Mouse (Mus musculus) neural tube, embryonic 11.5 days (tissue): ENCODE data around the gene Ccdc157. TPM values are rescaled to one million over a fixed set of nuclear protein-coding genes. Genes with fewer than 3 reads are reported as not detected.
A peak's percentile ranks its signal among the peaks of the same experiment; 100 is the strongest.

ENCODE experiments used
- ATAC-seq: fragments of 200-750 bp; cut with Nextera tagmentation; 2 replicates; pipeline ENCODE4 v1.8.0; 2017; ENCODE audit warnings: moderate number of reproducible peaks, mild to moderate bottlenecking, moderate TSS enrichment, moderate library complexity; ENCODE audit not compliant: insufficient read depth, low FRiP score, low TSS enrichment
- DNase-seq: peaks from one replicate; pipeline ENCODE4 v3.0.0-alpha.2; 2015; ENCODE audit warnings: low spot score
- H3K27ac ChIP-seq: fragments of 300-500 bp; sonication (generic); 2 replicates; pipeline ENCODE4 v1.5.1; 2014; ENCODE audit warnings: low read depth, mild to moderate bottlenecking, low read length
- H3K27me3 ChIP-seq: fragments of 300-500 bp; sonication (generic); 2 replicates; pipeline ENCODE4 v1.6.1; 2014; ENCODE audit warnings: mild to moderate bottlenecking, low read length, mixed read lengths; ENCODE audit not compliant: control insufficient read depth, insufficient read depth
- H3K36me3 ChIP-seq: fragments of 300-500 bp; sonication (generic); 2 replicates; pipeline ENCODE4 v1.6.1; 2014; ENCODE audit warnings: mild to moderate bottlenecking, low read length, moderate library complexity, mixed read lengths; ENCODE audit not compliant: control insufficient read depth, insufficient read depth
- H3K4me1 ChIP-seq: fragments of 300-500 bp; sonication (generic); 2 replicates; pipeline ENCODE4 v1.6.1; 2014; ENCODE audit warnings: low read length, mixed read lengths; ENCODE audit not compliant: control insufficient read depth, insufficient read depth
- H3K4me2 ChIP-seq: fragments of 300-500 bp; sonication (generic); 2 replicates; pipeline ENCODE4 v1.6.1; 2014; ENCODE audit warnings: low read depth, mild to moderate bottlenecking, moderate library complexity
- H3K4me3 ChIP-seq: fragments of 300-500 bp; sonication (generic); 2 replicates; pipeline ENCODE4 v1.5.1; 2014; ENCODE audit warnings: low read depth, low read length
- H3K9ac ChIP-seq: fragments of 300-500 bp; sonication (generic); 2 replicates; pipeline ENCODE4 v1.6.1; 2014; ENCODE audit warnings: mild to moderate bottlenecking, low read length
- H3K9me3 ChIP-seq: fragments of 300-500 bp; sonication (generic); 2 replicates; pipeline ENCODE4 v1.6.1; 2016; ENCODE audit warnings: low read length; ENCODE audit not compliant: control insufficient read depth
- WGBS: fragments of 180-500 bp; shearing (Covaris S2); extraction: QIAGEN DNeasy Blood & Tissue Kit; methylation state at CpG from one replicate; pipeline ENCODE4 v1.1.7; 2014; 5-methylcytosine and 5-hydroxymethylcytosine counted together
- microRNA-seq: library from miRNA; unstranded; fragments of <30 nt; microRNA quantifications from one replicate; pipeline ENCODE4, GENCODE M21; 2016
- polyA plus RNA-seq: library from polyadenylated mRNA; unstranded; fragments of >200 nt; fragmentation: Nextera tagmentation; extraction: Ambion mirVana; gene quantifications from 2 replicates; pipeline ENCODE4 v1.2.1, GENCODE M21; 2014

Gene Ccdc157
- polyA plus RNA-seq, 1 experiment from 2014 or later: 3.3 TPM

DNA sequence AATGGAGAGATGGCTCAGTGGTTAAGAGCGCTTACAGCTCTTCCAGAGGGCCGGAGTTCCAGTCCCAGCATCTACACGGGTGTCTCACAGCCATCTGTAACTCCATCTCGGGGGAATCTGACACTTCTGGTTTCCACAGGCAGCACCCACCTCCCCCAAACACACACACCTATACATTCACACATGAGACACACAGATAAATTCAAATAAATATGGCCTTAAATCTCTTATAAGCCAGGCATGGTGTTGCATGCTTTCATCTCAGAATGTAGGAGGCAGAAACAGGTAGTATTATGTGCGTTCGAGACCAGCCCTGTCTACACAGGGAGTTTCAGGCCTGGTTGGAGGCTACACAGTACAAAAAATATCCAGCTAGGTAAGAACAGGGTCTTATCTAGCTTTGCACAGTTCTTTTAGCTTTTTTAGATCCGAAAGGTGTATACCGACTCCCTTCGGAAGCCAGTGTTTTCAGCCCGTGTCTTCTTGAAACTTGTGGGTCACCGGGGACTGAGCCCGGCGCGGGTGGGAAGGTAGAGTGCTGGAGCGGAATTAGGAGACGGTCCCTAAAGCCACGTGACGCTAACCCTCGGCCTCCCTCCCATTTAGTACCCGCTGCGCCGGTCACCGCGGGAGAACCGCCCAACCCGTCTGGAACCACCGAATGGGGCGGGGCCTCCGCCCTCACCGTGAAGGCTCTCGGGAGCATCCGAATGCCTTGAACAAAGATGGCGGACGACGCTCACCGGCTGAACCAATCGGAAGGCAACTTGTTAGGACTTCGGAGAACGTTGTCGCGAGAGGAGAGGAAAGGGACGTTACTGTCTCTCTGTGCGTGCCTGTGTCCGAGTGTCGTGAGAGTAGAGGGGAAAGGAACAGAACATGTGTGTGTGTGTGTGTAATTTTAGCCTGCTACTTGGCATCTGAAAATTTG, 63.8 kb downstream of the Ccdc157 start:
- Histone ChIP-seq H3K27ac (peak overlapping the region; percentile 81), H3K4me1 (peaks cover 13% of the 10 kb centered on the region), H3K9me3 (no peaks in the 10 kb centered on the region), H3K4me2 (peak overlapping the region; percentile 85), H3K4me3 (peak overlapping the region; percentile 43), H3K9ac (peak overlapping the region; percentile 79), H3K36me3 (peaks cover 2% of the 10 kb centered on the region; the same call in 1 of the 2 replicates), H3K27me3 (no peaks in the 10 kb centered on the region)
- peak; percentile 96 for ATAC-seq
- 5% methylated on average over 45 of the region's 45 CpGs for WGBS
- DNase-seq: peak; percentile 99

DNA sequence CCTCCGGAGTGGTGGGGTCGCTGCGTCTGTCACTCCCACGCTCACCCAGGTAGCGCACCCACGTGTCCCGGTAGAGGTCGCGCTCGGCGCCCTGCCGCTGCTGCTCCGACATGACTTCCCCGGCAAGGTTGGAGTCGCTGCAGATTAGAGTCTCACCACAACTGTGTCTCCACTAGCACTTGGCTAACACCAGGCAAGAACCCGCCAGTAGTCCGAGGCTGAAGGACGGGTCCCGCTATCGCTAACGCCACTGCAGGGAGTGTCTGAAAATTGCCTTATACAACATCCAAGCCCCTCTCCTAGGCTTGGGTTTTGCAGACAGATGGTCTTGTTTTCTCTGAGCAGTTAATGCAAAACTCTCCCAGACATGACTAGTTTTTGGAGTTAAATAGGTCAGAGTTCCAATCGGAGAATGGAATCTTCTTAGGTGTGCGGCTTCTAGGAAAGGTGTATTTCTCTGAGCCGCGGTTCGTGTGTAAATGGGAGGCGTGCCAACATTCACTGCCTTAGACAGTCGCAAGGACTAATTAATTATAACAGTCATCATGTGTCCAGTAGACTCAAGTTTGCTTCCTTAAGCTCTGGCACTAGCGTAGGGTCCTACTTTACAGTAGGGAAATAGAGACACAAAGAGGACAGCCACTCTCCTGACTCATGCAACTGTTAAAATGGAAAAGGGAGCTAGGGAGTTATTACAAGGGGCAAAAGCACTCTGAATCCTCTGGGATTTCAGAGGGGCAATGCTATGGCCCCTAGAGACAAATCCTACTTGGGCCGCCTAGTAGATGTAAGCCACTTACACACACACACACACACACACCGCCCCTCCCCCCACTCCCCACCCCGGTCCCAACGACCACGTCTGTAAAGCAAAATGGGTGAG, 64.7 kb downstream of the Ccdc157 start, which contains the start of gene Mtfp1:
Mtfp1 (minus strand) TSS at position 275 of the 883 bp plus-strand sequence.
- H3K27me3 ChIP-seq: no peaks in the 10 kb centered on the region
- no peak for ATAC-seq

DNA sequence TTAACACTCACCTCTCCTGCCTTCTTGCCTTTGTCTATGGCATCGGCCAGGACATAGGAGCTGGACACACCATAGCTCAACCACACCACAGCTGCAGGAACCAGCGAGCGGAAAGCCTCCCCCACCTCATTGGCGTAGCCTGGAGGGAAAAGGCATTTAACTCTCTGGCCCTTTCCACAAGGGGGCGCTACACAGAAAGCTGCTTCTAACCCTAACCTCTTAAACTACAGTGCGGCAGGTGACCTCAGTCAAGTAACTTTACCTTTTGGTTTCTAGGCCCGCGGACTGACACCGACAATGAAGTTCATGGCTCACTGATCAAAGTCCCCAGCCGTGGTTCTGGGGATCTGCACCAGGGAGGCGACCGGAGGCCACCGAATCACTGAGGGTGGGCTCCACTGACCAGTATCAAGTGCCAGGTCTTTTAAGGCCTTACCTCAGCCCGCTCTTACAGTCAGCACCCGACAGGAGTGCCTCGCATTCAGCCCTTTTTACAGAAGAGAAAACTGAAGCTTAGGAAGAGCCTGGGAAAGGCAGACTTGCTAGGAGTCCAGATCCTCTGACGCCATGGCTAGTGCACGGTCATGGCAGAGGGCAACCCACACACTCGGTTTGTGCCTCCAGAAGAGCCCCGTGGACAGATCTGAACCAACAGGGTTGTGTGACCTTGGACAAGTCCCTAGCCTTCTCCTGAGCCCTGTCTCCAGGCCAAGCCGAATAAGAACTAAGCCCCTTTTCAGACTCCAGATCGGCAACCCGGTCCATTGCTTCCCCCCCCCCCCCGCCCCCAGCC, 65.5 kb downstream of the Ccdc157 start:
- H3K4me2 ChIP-seq: peak overlapping the region; percentile 85
- H3K9ac ChIP-seq: peak overlapping the region; percentile 42
- 10% methylated on average over 23 of the region's 24 CpGs for WGBS
- H3K27ac ChIP-seq: no peak overlapping the region
- peak; percentile 58 for DNase-seq
- H3K4me3 ChIP-seq: peak overlapping the region; percentile 52
- H3K36me3 ChIP-seq: peaks cover 2% of the 10 kb centered on the region; the same call in 1 of the 2 replicates
- H3K4me1 ChIP-seq: peaks cover 13% of the 10 kb centered on the region
- no peak for ATAC-seq
- no peaks in the 10 kb centered on the region for H3K27me3 ChIP-seq
- no peaks in the 10 kb centered on the region for H3K9me3 ChIP-seq

More for the DNA sequence above, 64.7 kb downstream of the Ccdc157 start, which contains the start of gene Mtfp1:
- peak within 1 kb of the TSS; percentile 42 for H3K9ac ChIP-seq
- no peaks in the 10 kb centered on the region for H3K9me3 ChIP-seq
- H3K4me3 ChIP-seq: peak within 1 kb of the TSS; percentile 52
- WGBS: 9% methylated on average over 33 of the region's 34 CpGs
- DNase-seq: peak; percentile 65
- H3K27ac ChIP-seq: peak within 1 kb of the TSS; percentile 51; the same call in 1 of the 2 replicates
- H3K4me1 ChIP-seq: peaks cover 13% of the 10 kb centered on the region
- peaks cover 2% of the 10 kb centered on the region; the same call in 1 of the 2 replicates for H3K36me3 ChIP-seq
- peak within 1 kb of the TSS; percentile 85 for H3K4me2 ChIP-seq

DNA sequence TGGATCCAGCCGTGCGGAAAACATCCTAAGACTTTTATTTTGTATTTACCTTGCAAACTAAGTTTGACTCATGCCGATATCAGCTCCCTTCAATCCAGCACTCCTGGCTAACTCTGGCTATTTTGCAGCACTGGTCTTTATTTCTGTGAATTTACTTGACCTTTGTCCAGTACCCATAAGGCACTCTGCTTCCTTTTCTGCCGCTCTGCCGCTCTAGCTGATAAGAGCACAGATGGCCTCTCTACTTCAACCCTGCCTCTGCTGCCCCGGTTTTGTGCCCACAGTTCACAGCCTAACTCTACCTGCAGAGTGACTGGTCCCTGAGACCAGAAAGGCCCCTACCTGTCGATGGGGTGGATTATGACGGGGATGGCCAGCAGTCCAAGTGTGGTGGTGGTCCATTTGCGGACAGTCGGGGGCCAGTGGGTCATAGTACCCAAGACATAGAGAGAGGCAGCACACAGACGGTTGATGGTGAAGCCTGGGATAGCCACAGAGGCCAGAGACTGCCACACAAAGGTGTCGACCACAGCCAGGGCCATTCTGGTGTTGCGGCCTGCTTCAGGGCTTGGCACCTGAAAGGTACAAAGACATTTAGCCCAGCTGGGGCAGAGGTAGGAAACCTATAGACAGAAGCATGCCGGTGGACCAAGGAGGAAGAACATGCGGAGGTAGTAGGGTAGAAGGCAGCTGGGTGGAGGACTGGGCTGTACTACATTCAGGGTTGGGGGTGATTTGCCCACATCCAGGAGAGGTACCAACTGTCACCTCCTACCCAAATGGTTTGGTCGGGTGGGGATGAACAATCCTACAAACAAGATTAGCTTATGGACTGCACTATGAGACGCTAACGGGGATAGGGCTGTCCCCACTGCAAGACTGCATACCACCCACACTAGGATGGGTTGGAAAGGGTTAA, 66.4 kb downstream of the Ccdc157 start:
- no peak overlapping the region for H3K27ac ChIP-seq
- no peaks in the 10 kb centered on the region for H3K27me3 ChIP-seq
- no peaks in the 10 kb centered on the region for H3K9me3 ChIP-seq
- no peak overlapping the region for H3K4me3 ChIP-seq
- ATAC-seq (no peak), DNase-seq (no peak)
- WGBS: 88% methylated on average over 18 of the region's 18 CpGs
- peaks cover 13% of the 10 kb centered on the region for H3K4me1 ChIP-seq
- H3K4me2 ChIP-seq: no peak overlapping the region
- H3K36me3 ChIP-seq: peaks cover 2% of the 10 kb centered on the region; the same call in 1 of the 2 replicates
- no peak overlapping the region for H3K9ac ChIP-seq

Small RNA genes lying within 50 kb of the gene (microRNA-seq; reads per million reads assigned to microRNA genes)
- gene Mir3060: 5.2 reads per million, percentile 13 among the genes with 10 or more reads in this experiment

Other genes starting within 250 kb of the Ccdc157 start
- gene Slc35e4, start 245.6 kb downstream of the Ccdc157 start, polyA plus RNA-seq: 3.9 and 4.5 TPM in 2 replicates
- 31.4 and 31.7 TPM in 2 replicates for gene Tcn2, start 228.1 kb downstream of the Ccdc157 start, polyA plus RNA-seq
- 75.2 and 75.8 TPM in 2 replicates for gene Pes1, start 196.3 kb downstream of the Ccdc157 start, polyA plus RNA-seq
- 0.20 TPM in 1 of 2 replicates, not detected in the other for gene 4930556J24Rik, start 183.5 kb downstream of the Ccdc157 start, polyA plus RNA-seq
- gene Gal3st1, start 176.7 kb downstream of the Ccdc157 start, polyA plus RNA-seq: 1.0 and 1.2 TPM in 2 replicates
- not detected in 2 replicates for gene Sec14l4, start 128.8 kb downstream of the Ccdc157 start, polyA plus RNA-seq
- not detected in 2 replicates for gene Sec14l3, start 95.5 kb downstream of the Ccdc157 start, polyA plus RNA-seq
- 5.9 and 6.7 TPM in 2 replicates for gene Mtfp1, start 64.8 kb downstream of the Ccdc157 start, polyA plus RNA-seq
- 2.1 and 2.3 TPM in 2 replicates for gene Sec14l2, start 36.9 kb downstream of the Ccdc157 start, polyA plus RNA-seq
- 29.4 and 29.7 TPM in 2 replicates for gene Rnf215, start 25.1 kb downstream of the Ccdc157 start, polyA plus RNA-seq
- 88.4 and 91.1 TPM in 2 replicates for gene Sf3a1, start 57 bp upstream of the Ccdc157 start, polyA plus RNA-seq
- gene Tbc1d10a, start 26.5 kb upstream of the Ccdc157 start, polyA plus RNA-seq: 20.5 and 22.1 TPM in 2 replicates
- gene Castor1, start 57.9 kb upstream of the Ccdc157 start, polyA plus RNA-seq: 1.9 and 2.1 TPM in 2 replicates
- gene Osm, start 76.1 kb upstream of the Ccdc157 start, polyA plus RNA-seq: not detected in 2 replicates
- not detected in 2 replicates for gene Lif, start 97.3 kb upstream of the Ccdc157 start, polyA plus RNA-seq